Mouse (Mus musculus): ENCODE data around the gene Arhgap36. TPM values are rescaled to one million over a fixed set of nuclear protein-coding genes. Genes with fewer than 3 reads are reported as not detected.

Arhgap36 gene
- polyA plus RNA-seq (2015; fragmentation: Nextera tagmentation; extraction: Ambion mirVana) = 2.2 and 2.8 TPM in 2 replicates

DNA sequence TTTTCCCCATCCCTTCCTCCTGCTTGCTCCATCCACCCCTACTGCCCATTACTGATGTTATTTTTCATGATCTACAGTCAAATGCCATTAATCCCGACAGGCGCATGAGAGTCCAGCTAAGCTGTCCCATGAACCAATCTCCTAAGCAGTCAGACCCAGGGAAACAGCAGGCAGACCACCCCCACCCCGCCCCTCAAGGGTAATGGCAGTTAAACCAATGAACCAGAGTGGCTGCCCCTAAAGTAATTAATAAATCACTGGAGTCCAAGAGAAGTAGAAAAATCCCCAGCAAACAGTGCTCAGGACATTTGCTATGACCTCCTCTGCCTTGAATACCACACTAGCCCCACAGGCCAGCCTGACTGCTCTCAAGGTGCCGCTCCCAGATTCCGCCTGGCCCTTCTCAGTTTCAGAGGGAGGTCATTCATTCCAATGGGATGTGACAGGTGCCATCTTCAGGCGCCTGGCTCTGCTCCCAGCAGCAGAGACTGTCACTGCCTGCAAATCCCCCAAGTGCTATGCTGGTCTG is at the start of gene Arhgap36:
Gene Arhgap36 (plus strand): TSS at position 504 of the 529 bp plus-strand sequence.
- Histone ChIP-seq H3K27ac (no peak within 1 kb of the TSS), H3K4me1 (no peaks in the 10 kb centered on the region), H3K9ac (no peak within 1 kb of the TSS), H3K4me2 (replicated peaks) (no peak within 1 kb of the TSS), H3K27me3 (no peaks in the 10 kb centered on the region), H3K4me3 (no peak within 1 kb of the TSS), H3K9me3 (no peaks in the 10 kb centered on the region), H3K36me3 (no peaks in the 10 kb centered on the region)
- WGBS = 53% methylated on average over 6 of the region's 6 CpGs
- no peak for ATAC-seq (ENCODE audit: low FRiP score, low read depth)

DNA sequence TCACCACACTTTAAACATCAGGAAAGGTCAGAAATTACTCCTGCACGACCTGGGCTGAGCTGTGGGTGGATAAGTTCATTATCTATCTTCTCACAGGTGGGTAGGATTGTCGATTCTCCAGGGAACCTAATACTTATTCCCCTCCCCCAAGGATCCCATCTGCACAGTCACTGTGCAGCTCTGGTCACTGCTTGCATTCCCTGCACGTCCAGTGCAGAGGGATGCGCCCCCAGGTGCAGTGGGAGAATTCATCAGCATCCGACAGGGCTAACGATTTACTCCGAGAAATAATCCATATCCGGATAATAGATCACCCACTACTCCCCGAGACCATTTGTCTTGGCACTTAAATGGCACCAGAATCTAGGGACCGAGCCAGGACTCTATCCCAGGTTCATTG is 6.0 kb upstream of the Arhgap36 start:
- no peak overlapping the region for H3K4me2 ChIP-seq (replicated peaks)
- no peaks in the 10 kb centered on the region for H3K4me1 ChIP-seq
- H3K9me3 ChIP-seq = no peaks in the 10 kb centered on the region
- H3K27me3 ChIP-seq = no peaks in the 10 kb centered on the region
- H3K36me3 ChIP-seq = no peaks in the 10 kb centered on the region
- H3K27ac ChIP-seq = no peak overlapping the region
- 74% methylated on average over 10 of the region's 10 CpGs for WGBS
- no peak overlapping the region for H3K4me3 ChIP-seq
- ATAC-seq (ENCODE audit: low FRiP score, low read depth) = no peak
- H3K9ac ChIP-seq = no peak overlapping the region

DNA sequence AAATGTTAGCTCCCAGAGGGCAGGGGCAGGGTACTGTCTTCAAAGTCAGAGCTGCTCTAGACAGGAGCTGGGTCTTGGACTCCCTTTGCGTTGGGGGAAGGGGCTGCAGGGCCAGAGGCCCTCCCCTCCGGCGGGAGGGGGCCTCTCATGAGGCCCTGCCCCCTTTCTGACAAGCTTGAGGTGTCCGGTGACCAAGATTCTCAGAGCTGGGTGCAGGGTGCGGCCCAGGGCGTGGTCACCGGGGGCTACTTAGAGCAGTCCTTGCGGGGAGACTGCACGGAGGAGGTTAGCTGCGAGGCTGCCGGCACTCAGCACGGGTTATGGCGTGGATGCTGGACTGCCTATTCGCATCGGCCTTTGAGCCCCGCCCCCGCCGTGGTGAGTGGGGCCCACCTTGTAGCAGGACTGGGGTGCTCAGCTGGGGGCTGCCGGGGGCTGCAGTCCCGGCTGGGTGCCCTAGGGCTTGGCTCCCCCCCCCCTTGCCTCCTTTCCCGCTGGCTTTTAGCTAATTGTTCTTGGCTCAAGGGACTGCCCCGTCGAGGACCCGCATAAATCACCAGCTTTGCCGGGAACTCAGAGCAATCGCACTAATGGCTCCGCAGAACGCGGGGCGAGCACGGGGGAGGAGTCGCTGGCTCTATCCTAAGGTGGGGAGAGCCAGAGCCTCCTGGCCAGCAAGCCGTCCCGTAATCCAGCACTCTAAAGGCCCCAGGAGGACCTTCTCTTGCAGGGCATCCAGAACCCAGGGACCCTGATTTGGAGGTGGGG is 6.7 kb downstream of the Arhgap36 start:
- WGBS = 17% methylated on average over 28 of the region's 34 CpGs
- Histone ChIP-seq H3K27ac (no peak overlapping the region), H3K27me3 (peaks cover 19% of the 10 kb centered on the region; the same call in 1 of the 2 replicates), H3K9me3 (no peaks in the 10 kb centered on the region), H3K36me3 (no peaks in the 10 kb centered on the region), H3K4me1 (no peaks in the 10 kb centered on the region), H3K4me2 (replicated peaks) (peak overlapping the region; percentile 69), H3K9ac (peak overlapping the region; percentile 31; the same call in 1 of the 2 replicates), H3K4me3 (peak overlapping the region; percentile 41)
- ATAC-seq (ENCODE audit: low FRiP score, low read depth) = peak; percentile 66

DNA sequence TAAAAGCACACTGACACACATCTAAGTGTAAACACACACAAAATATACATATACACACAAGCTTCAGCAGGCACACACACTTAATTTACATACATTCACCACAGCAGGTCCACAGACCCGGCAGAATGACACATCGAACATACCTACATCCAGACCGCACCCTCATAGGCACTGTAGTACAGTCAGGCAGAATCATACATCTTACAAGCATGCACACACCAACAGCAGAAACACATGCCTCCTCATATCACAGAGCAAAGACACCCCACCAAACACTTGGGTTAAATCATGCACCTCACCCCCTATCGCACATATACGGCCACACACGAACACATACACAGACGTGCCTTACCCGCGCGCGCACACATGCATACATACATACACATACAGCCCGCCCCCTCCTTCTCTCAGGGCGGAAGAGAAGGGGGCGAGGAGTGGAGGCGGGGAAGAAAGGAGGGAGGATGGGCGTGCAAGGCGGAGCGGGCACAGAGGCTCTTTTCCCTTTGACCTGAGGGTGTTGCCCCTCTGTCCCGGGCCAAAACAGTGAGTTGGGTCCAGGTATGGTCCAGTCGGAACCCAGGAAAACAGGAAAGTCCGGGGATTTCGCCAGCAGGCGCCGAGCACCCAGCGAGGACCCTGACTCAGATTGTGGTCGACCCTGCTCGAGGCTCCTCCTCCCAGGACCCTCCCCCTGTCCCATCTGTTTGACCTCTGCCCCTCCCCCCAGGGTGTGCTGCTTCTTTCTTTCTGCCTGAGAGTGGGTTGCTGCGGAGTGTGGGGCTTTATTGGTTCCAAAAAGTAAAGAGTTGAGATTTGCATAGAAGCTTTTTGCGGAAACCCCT is 16.4 kb downstream of the Arhgap36 start:
- H3K9ac ChIP-seq = no peak overlapping the region
- peak overlapping the region; percentile 70 for H3K4me2 ChIP-seq (replicated peaks)
- no peaks in the 10 kb centered on the region for H3K9me3 ChIP-seq
- H3K4me3 ChIP-seq = peak overlapping the region; percentile 41
- peaks cover 26% of the 10 kb centered on the region for H3K27me3 ChIP-seq
- H3K27ac ChIP-seq = no peak overlapping the region
- WGBS = 27% methylated on average over 23 of the region's 29 CpGs
- ATAC-seq (ENCODE audit: low FRiP score, low read depth) = peak; percentile 72; the same call in 1 of the 2 replicates
- H3K36me3 ChIP-seq = no peaks in the 10 kb centered on the region
- no peaks in the 10 kb centered on the region for H3K4me1 ChIP-seq

DNA sequence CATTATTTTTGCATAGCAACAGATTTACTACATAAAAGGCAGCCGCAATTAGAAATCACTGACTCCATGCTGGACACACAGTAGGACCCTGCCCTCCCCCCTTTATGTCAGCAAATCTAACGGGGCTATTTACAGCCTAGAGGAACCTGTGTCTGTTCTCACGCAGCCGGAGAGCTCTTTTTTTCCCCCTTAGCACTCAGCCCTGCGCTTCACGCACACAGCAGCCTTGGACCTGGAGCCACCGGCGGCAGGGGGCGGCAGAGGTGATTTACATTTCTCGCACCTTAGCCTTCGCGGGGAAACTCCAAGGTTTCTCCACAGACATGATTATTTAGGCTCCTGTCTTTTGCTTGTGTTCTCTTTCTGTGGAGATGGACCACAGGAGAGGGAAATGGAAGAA is 17.1 kb downstream of the Arhgap36 start:
- Histone ChIP-seq H3K36me3 (no peaks in the 10 kb centered on the region), H3K4me3 (peak overlapping the region; percentile 41), H3K27ac (no peak overlapping the region), H3K9ac (no peak overlapping the region), H3K9me3 (no peaks in the 10 kb centered on the region), H3K4me2 (replicated peaks) (peak overlapping the region; percentile 70), H3K4me1 (no peaks in the 10 kb centered on the region), H3K27me3 (peaks cover 29% of the 10 kb centered on the region)
- ATAC-seq (ENCODE audit: low FRiP score, low read depth) = 0 out of 2 replicates have a peak, but pooled peaks have one; percentile 61
- WGBS = 15% methylated on average over 12 of the region's 12 CpGs

DNA sequence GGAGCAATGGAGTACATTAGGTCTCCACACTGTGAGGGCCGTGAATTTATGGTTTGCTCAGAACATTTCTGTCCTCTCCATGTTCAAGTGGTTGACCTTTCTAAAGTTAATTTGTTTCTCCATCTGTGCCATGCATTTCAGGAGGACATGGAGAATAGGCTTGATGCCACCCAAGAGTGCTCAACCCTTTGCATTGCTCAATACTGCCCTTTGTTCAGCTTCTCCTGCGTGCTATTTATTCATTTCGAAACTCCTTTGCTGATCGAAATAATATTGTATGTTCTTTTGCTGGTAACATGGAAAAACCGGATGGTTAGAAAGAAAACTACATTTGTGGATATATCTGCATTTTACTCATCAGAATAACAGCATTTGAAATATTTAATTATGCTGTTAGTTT is 25.4 kb downstream of the Arhgap36 start:
- no peak for ATAC-seq (ENCODE audit: low FRiP score, low read depth)
- H3K36me3 ChIP-seq = no peaks in the 10 kb centered on the region
- peaks cover 28% of the 10 kb centered on the region for H3K27me3 ChIP-seq
- WGBS = 86% methylated on average over 5 of the region's 5 CpGs
- no peak overlapping the region for H3K9ac ChIP-seq
- H3K4me2 ChIP-seq (replicated peaks) = no peak overlapping the region
- no peak overlapping the region for H3K27ac ChIP-seq
- H3K4me1 ChIP-seq = no peaks in the 10 kb centered on the region
- H3K9me3 ChIP-seq = no peaks in the 10 kb centered on the region
- no peak overlapping the region for H3K4me3 ChIP-seq

DNA sequence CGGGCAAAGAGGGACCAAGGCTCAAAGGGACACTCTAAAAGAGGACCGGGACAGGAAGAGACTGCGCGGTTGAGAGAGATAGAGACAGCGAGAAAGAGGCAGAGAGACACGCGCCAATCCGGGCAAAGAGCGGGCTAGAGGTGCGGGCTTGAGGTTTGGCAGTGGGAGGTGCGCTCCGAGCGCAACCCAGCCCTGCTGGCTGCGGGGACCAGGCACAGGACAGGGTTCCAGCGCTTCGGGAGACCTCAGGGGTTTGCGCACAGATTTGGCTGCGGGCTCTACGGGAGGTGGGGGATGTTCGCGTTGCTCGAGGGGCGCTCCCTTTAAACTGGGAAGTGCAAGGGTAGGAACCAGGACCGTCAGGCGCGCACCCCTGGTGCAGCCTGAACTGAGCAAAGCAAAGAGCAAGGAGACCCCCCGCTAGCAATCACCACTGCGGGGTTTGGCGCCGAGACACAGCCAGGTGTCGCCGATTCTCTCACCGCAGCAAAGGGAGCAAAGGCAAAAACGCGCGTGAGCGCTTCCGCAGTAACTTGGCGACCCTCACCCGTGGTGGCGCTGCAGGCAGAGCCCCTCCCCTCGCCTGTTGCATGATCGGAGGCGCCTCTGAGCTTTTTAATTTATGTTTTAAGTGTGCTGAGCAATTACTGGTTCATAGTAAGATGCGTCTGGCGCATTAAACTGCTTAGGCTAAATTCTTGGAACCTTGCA is 30.1 kb downstream of the Arhgap36 start:
- Histone ChIP-seq H3K4me2 (replicated peaks) (peak overlapping the region; percentile 61), H3K4me3 (peak overlapping the region; percentile 34), H3K27me3 (peaks cover 42% of the 10 kb centered on the region), H3K9me3 (no peaks in the 10 kb centered on the region), H3K4me1 (no peaks in the 10 kb centered on the region), H3K9ac (no peak overlapping the region), H3K36me3 (no peaks in the 10 kb centered on the region), H3K27ac (no peak overlapping the region)
- 11% methylated on average over 46 of the region's 46 CpGs for WGBS
- no peak for ATAC-seq (ENCODE audit: low FRiP score, low read depth)

Other genes starting within 250 kb of the Arhgap36 start
- gene Enox2, start 175.7 kb upstream of the Arhgap36 start, polyA plus RNA-seq (2015; fragmentation: Nextera tagmentation; extraction: Ambion mirVana) = 5.5 and 5.7 TPM in 2 replicates
- not detected in 2 replicates for gene Olfr1320, start 208.4 kb downstream of the Arhgap36 start, polyA plus RNA-seq (2015; fragmentation: Nextera tagmentation; extraction: Ambion mirVana)